Mouse (Mus musculus) lung, embryonic 16.5 days (tissue): ENCODE measurements around the gene Elovl2. TPM values are rescaled to one million over a fixed set of nuclear protein-coding genes. Genes with fewer than 3 reads are reported as not detected.

Experiments used
- ATAC-seq: fragments of 200-750 bp; cut with Nextera tagmentation; 2 replicates; pipeline ENCODE4 v1.8.0; 2017; ENCODE audit warnings: low read depth, mild to moderate bottlenecking, moderate library complexity
- H3K27ac ChIP-seq: fragments of 300-500 bp; sonication (generic); 2 replicates; pipeline ENCODE4 v1.5.1; 2014; ENCODE audit warnings: mild to moderate bottlenecking, control low read depth, low read length
- H3K27me3 ChIP-seq: fragments of 300-500 bp; sonication (generic); 2 replicates; pipeline ENCODE4 v1.6.1; 2014; ENCODE audit warnings: low read depth, low read length, mixed read lengths; ENCODE audit not compliant: control insufficient read depth, insufficient read depth
- H3K36me3 ChIP-seq: fragments of 300-500 bp; sonication (generic); 2 replicates; pipeline ENCODE4 v1.6.1; 2014; ENCODE audit warnings: low read length; ENCODE audit not compliant: control insufficient read depth, insufficient read depth
- H3K4me1 ChIP-seq: fragments of 300-500 bp; sonication (generic); replicated peaks from 2 replicates; pipeline ENCODE4 v1.6.1; 2014; ENCODE audit warnings: low read length, mixed read lengths; ENCODE audit not compliant: control insufficient read depth, insufficient read depth
- H3K4me2 ChIP-seq: fragments of 300-500 bp; sonication (generic); 2 replicates; pipeline ENCODE4 v1.6.1; 2014; ENCODE audit warnings: low read depth, low read length, control low read depth
- H3K4me3 ChIP-seq: fragments of 300-500 bp; sonication (generic); 2 replicates; pipeline ENCODE4 v1.5.1; 2014; ENCODE audit warnings: mild to moderate bottlenecking, low read length, control low read depth
- H3K9ac ChIP-seq: fragments of 300-500 bp; sonication (generic); 2 replicates; pipeline ENCODE4 v1.6.1; 2014; ENCODE audit warnings: low read length, control low read depth
- H3K9me3 ChIP-seq: fragments of 300-500 bp; sonication (generic); 2 replicates; pipeline ENCODE4 v1.6.1; 2016; ENCODE audit warnings: low read length; ENCODE audit not compliant: control insufficient read depth
- WGBS: fragments of 180-500 bp; shearing (Covaris S2); extraction: QIAGEN DNeasy Blood & Tissue Kit; methylation state at CpG from one replicate; pipeline ENCODE4 v1.1.7; 2014; 5-methylcytosine and 5-hydroxymethylcytosine counted together
- polyA plus RNA-seq: library from polyadenylated mRNA; unstranded; fragments of >200 nt; fragmentation: Nextera tagmentation; extraction: Ambion mirVana; gene quantifications from 2 replicates; pipeline ENCODE4 v1.2.1, GENCODE M21; 2015

The Elovl2 gene
- polyA plus RNA-seq, 1 experiment from 2014 or later: 3.5 TPM

GRCm38 (mm10) chr13:41203289-41203688 is 16.9 kb downstream of the Elovl2 start:
- Histone ChIP-seq H3K9me3 (no peaks in the 10 kb centered on the region), H3K4me1 (no peaks in the 10 kb centered on the region), H3K27me3 (no peaks in the 10 kb centered on the region), H3K4me2 (no peak overlapping the region), H3K27ac (no peak overlapping the region), H3K9ac (no peak overlapping the region), H3K4me3 (no peak overlapping the region), H3K36me3 (no peaks in the 10 kb centered on the region)
- no peak for ATAC-seq
- 38% methylated on average over 7 of the region's 7 CpGs for WGBS

DNA sequence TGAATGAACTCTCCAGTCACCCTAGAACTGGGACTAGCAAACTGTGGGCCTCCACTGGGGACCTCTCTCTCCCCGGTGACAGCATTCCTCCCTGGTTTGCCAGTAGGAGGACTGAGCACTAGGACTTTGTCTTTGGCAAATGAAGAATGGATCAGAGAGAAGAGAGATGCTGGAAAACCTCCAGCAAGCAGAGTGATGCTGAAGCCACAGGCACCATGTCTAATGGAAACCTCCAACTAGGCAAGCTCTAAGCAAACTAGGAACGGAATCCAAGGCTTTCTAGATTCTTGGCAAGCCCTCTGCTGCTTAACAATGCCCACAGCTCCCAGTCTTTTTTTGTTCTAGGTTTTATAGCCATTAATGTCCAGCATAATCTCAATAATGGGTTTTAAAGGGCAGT is 19.3 kb downstream of the Elovl2 start:
- Histone ChIP-seq H3K4me2 (no peak overlapping the region), H3K27me3 (no peaks in the 10 kb centered on the region), H3K9ac (no peak overlapping the region), H3K9me3 (no peaks in the 10 kb centered on the region), H3K27ac (no peak overlapping the region), H3K4me3 (no peak overlapping the region), H3K4me1 (no peaks in the 10 kb centered on the region), H3K36me3 (no peaks in the 10 kb centered on the region)
- WGBS: 65% methylated on average over 2 of the region's 2 CpGs
- no peak for ATAC-seq

DNA sequence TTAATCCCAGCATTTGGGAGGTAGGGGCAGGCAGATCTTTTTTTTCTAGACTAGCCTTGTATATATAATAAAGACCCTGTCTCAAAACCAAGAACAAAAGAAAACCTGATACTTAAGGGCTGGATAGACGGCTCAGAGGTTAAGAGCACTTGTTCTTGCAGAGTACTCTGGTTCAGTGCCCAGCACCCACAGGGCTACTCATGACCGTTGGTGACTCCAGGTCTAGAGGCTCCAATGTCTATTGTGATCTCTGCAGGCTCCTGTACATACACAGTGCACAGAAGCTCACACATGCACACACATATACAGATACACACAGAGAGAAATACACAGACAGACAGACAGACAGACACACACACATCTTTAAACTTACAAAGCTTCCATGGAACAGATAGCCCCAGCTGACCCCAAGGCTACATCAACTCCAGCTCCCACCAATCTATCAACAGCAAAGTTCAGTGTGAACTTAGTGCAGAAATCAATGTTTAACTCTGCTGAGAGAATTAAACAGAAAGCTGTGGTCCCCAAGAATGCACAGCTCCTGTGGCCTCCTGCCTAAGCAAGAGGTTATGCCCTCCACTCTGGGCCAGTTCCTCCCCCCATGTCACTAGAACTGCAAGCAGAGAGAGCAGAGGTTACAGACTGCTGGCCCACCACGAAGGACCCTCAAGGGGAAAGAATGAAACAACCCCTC is 24.4 kb downstream of the Elovl2 start:
- no peak for ATAC-seq
- no peak overlapping the region for H3K9ac ChIP-seq
- H3K4me1 ChIP-seq: no peaks in the 10 kb centered on the region
- H3K4me2 ChIP-seq: no peak overlapping the region
- H3K4me3 ChIP-seq: no peak overlapping the region
- no peaks in the 10 kb centered on the region for H3K9me3 ChIP-seq
- H3K36me3 ChIP-seq: no peaks in the 10 kb centered on the region
- 40% methylated on average over 3 of the region's 3 CpGs for WGBS
- H3K27me3 ChIP-seq: no peaks in the 10 kb centered on the region
- no peak overlapping the region for H3K27ac ChIP-seq

GRCm38 (mm10) chr13:41187886-41188285 is 32.3 kb downstream of the Elovl2 start:
- Histone ChIP-seq H3K27me3 (no peaks in the 10 kb centered on the region), H3K4me1 (no peaks in the 10 kb centered on the region), H3K4me3 (no peak overlapping the region), H3K9me3 (no peaks in the 10 kb centered on the region), H3K36me3 (no peaks in the 10 kb centered on the region), H3K9ac (no peak overlapping the region), H3K27ac (no peak overlapping the region), H3K4me2 (no peak overlapping the region)
- WGBS: 74% methylated on average over 6 of the region's 6 CpGs
- ATAC-seq: peak; percentile 51; the same call in 1 of the 2 replicates

DNA sequence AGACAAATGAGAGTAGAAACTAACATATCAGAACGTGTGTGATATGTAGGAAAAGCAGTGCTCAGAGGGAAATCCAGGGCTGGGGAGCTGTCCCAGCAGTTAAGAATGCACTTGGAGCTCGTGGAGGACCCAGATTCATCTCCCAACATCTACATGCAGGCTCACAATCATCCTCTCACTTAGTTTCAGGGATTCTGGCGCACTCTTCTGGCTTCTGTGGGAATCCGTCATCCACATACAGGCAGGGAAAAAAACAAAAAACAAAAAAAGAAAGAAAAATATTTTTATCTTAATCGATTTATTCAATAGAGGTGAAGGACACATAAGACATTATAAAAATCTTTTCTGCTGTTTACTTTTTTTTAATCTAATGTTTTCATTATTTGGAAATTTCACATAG is 61.8 kb downstream of the Elovl2 start:
- no peaks in the 10 kb centered on the region for H3K36me3 ChIP-seq
- H3K4me3 ChIP-seq: no peak overlapping the region
- no peak overlapping the region for H3K4me2 ChIP-seq
- no peaks in the 10 kb centered on the region for H3K4me1 ChIP-seq
- 59% methylated on average over 5 of the region's 5 CpGs for WGBS
- no peaks in the 10 kb centered on the region for H3K27me3 ChIP-seq
- no peaks in the 10 kb centered on the region for H3K9me3 ChIP-seq
- H3K27ac ChIP-seq: no peak overlapping the region
- H3K9ac ChIP-seq: no peak overlapping the region
- no peak for ATAC-seq

DNA sequence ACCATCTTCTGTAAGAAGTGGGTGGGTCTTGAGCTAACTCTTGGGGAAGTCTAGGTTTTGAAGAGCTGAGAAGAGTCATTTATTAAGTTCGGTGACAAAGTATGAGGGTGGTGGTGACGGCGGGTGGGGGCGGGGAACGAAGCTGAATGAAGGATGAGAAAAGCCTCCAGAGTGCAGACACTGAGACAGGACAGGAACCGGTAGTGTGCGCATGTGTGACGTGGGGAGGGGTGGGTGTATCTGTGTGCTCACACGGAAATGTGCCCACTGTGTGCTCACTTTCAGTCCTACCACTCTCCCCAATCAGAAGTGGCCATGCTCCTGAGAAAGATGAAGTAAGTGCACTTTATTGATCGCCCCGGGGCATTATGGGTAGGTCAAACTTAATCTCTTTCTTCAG is 67.1 kb downstream of the Elovl2 start:
- H3K4me3 ChIP-seq: no peak overlapping the region
- H3K9me3 ChIP-seq: no peaks in the 10 kb centered on the region
- H3K9ac ChIP-seq: no peak overlapping the region
- H3K4me1 ChIP-seq: no peaks in the 10 kb centered on the region
- ATAC-seq: no peak
- no peak overlapping the region for H3K27ac ChIP-seq
- H3K4me2 ChIP-seq: no peak overlapping the region
- H3K36me3 ChIP-seq: no peaks in the 10 kb centered on the region
- no peaks in the 10 kb centered on the region for H3K27me3 ChIP-seq
- WGBS: 66% methylated on average over 11 of the region's 11 CpGs

GRCm38 (mm10) chr13:41146271-41146670 is 73.9 kb downstream of the Elovl2 start:
- no peak overlapping the region for H3K9ac ChIP-seq
- no peak for ATAC-seq
- no peaks in the 10 kb centered on the region for H3K4me1 ChIP-seq
- H3K4me2 ChIP-seq: no peak overlapping the region
- H3K36me3 ChIP-seq: no peaks in the 10 kb centered on the region
- H3K9me3 ChIP-seq: no peaks in the 10 kb centered on the region
- 78% methylated on average over 10 of the region's 10 CpGs for WGBS
- no peak overlapping the region for H3K27ac ChIP-seq
- no peak overlapping the region for H3K4me3 ChIP-seq
- H3K27me3 ChIP-seq: no peaks in the 10 kb centered on the region

- ATAC-seq: no peak
- WGBS: 57% methylated on average over 6 of the region's 6 CpGs
- no peaks in the 10 kb centered on the region for H3K4me1 ChIP-seq
- no peaks in the 10 kb centered on the region for H3K27me3 ChIP-seq
- no peak overlapping the region for H3K4me2 ChIP-seq
- no peaks in the 10 kb centered on the region for H3K36me3 ChIP-seq
- no peak overlapping the region for H3K27ac ChIP-seq
- no peaks in the 10 kb centered on the region for H3K9me3 ChIP-seq
- H3K9ac ChIP-seq: no peak overlapping the region
- H3K4me3 ChIP-seq: no peak overlapping the region
Observed at GRCm38 (mm10) chr13:41145433-41145970, 74.7 kb downstream of the Elovl2 start.

- no peak overlapping the region for H3K27ac ChIP-seq
- no peaks in the 10 kb centered on the region for H3K4me1 ChIP-seq
- no peak overlapping the region for H3K9ac ChIP-seq
- H3K36me3 ChIP-seq: no peaks in the 10 kb centered on the region
- WGBS: 3% methylated on average over 6 of the region's 6 CpGs
- no peak overlapping the region for H3K4me3 ChIP-seq
- no peak overlapping the region for H3K4me2 ChIP-seq
- H3K27me3 ChIP-seq: no peaks in the 10 kb centered on the region
- H3K9me3 ChIP-seq: no peaks in the 10 kb centered on the region
- no peak for ATAC-seq
Observed at GRCm38 (mm10) chr13:41134901-41135300, 85.3 kb downstream of the Elovl2 start.
